Mouse (Mus musculus) urinary bladder, postnatal 14 days (tissue): Measurements from ENCODE around the gene Gm42878.

Experiments
- DNase-seq: peaks from one replicate; pipeline ENCODE4 v3.0.0; 2021; ENCODE audit warnings: low spot score

Gm42878 gene

GRCm38 (mm10) chr5:121493305-121493704 lies 52.0 kb downstream of the Gm42878 start:
- no peak for DNase-seq

- DNase-seq: no peak
Measured at GRCm38 (mm10) chr5:121484801-121485200, 60.5 kb downstream of the Gm42878 start.

DNA sequence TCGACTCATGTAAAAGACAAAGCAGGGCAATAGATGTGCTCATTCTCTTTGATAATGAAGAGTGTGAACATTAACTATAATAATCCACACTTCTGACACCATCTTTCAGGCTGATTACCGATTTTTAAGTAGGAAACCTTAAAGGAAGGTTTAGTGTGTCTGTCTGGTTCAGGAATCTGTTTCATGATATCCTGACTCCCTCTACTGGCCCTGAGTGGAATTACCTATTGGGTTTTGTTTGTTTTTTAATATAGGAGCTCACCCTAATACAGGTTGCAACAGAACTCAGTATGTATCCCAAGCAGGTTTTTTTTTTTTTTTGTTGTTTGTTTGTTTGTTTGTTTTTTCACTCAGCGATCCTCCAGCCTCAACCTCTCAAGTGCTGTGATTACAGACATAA lies 67.6 kb downstream of the Gm42878 start:
- peak; percentile 17 for DNase-seq

DNA sequence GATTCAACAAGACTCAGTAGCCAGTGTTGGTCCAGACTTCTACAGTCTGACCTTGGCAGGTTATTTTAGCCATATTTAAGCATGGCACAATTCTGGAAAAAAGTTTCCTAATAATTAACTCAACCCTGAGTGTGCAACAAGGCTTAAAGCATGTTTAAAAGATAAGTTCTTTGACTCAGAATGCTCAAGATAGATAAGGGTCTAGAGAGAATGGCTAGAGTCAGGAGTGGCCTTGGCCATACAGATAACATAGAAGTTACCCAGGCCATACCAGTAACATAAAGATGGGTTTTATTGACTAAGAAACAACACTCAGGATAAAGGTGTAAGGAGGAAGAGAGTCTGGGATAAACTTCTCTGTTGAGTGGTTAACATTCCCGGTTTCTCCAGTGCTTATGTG lies 69.2 kb downstream of the Gm42878 start:
- no peak for DNase-seq

GRCm38 (mm10) chr5:121474610-121475009 lies 70.7 kb downstream of the Gm42878 start:
- DNase-seq: peak; percentile 29

DNA sequence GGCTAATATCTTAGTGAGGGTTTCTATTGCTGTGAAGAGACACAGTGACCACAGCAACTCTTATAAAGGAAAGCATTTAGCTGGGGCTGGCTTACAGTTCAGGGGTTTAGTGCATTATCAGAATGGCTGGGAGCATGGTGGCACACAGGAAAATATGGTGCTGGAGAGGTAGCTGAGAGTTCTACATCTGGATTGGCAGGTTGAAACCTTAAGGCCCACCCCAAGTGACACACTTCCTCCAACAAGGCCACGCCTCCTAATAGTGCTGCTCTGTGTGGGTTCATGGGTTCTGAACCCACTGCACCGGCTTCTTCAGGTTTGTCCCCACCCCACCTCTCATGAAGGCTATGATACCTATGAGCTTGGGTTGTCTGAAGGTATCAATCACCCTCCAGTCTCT lies 72.9 kb downstream of the Gm42878 start:
- DNase-seq: no peak

- no peak for DNase-seq
Measured at GRCm38 (mm10) chr5:121469566-121469965, 75.7 kb downstream of the Gm42878 start.
